Mouse (Mus musculus): ENCODE data around the gene Elof1. TPM values are rescaled to one million over a fixed set of nuclear protein-coding genes. Genes with fewer than 3 reads are reported as not detected.
A peak's percentile ranks its signal among the peaks of the same experiment; 100 is the strongest.

Elof1 gene
- polyA plus RNA-seq, 1 experiment = 49.8 TPM

DNA sequence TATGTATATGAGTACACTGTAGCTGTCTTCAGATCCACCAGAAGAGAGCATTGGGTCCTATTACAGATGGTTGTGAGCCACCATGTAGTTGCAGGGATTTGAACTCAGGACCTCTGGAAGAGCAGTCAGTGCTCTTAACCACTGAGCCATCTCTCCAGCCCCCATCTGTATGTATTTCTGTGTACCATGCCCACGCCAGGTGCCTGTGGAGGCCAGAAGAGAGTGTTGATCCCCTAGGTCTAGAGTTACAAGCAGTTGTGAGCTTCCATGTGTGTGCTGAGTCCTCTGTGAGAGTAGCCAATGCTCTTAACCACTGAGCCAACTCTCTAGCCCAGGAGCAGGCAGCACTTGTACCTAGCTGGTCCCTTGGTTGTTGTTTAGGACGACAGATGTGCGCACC lies 7.2 kb upstream of the Elof1 start:
- Histone ChIP-seq H3K9me3 (replicated peaks; ENCODE audit: control insufficient read depth, insufficient read depth, low read length, poor library complexity, severe bottlenecking) (no peaks in the 10 kb centered on the region), H3K4me1 (ENCODE audit: control insufficient read depth, insufficient read depth, low read length) (peaks cover 4% of the 10 kb centered on the region), H3K27ac (ENCODE audit: insufficient read depth, low read length) (no peak overlapping the region), H3K36me3 (ENCODE audit: control insufficient read depth, insufficient read depth, low read length, poor library complexity, severe bottlenecking) (no peaks in the 10 kb centered on the region), H3K4me3 (ENCODE audit: low read depth, low read length) (no peak overlapping the region), H3K27me3 (ENCODE audit: control insufficient read depth, insufficient read depth, low read length, poor library complexity, severe bottlenecking) (no peaks in the 10 kb centered on the region), H3K9ac (ENCODE audit: low read depth, poor library complexity, severe bottlenecking) (no peak overlapping the region)
- TF ChIP-seq POLR2A (IDR thresholded peaks at IDR 0.05; ENCODE audit: insufficient read depth, low read length) = no peak
- TF ChIP-seq CTCF (IDR thresholded peaks at IDR 0.05; ENCODE audit: low read depth, low read length) = no peak
- no peak for TF ChIP-seq EP300 (IDR thresholded peaks at IDR 0.05; ENCODE audit: insufficient read depth, low read depth, low read length)

GRCm38 (mm10) chr9:22123069-22123609 lies 6.2 kb upstream of the Elof1 start:
- no peak overlapping the region for H3K9ac ChIP-seq (ENCODE audit: low read depth, poor library complexity, severe bottlenecking)
- H3K4me3 ChIP-seq (ENCODE audit: low read depth, low read length) = no peak overlapping the region
- H3K36me3 ChIP-seq (ENCODE audit: control insufficient read depth, insufficient read depth, low read length, poor library complexity, severe bottlenecking) = no peaks in the 10 kb centered on the region
- no peak overlapping the region for H3K27ac ChIP-seq (ENCODE audit: insufficient read depth, low read length)
- no peaks in the 10 kb centered on the region for H3K9me3 ChIP-seq (replicated peaks; ENCODE audit: control insufficient read depth, insufficient read depth, low read length, poor library complexity, severe bottlenecking)
- H3K4me1 ChIP-seq (ENCODE audit: control insufficient read depth, insufficient read depth, low read length) = peaks cover 4% of the 10 kb centered on the region
- no peak for TF ChIP-seq CTCF (IDR thresholded peaks at IDR 0.05; ENCODE audit: low read depth, low read length)
- TF ChIP-seq EP300 (IDR thresholded peaks at IDR 0.05; ENCODE audit: insufficient read depth, low read depth, low read length) = no peak
- no peaks in the 10 kb centered on the region for H3K27me3 ChIP-seq (ENCODE audit: control insufficient read depth, insufficient read depth, low read length, poor library complexity, severe bottlenecking)

DNA sequence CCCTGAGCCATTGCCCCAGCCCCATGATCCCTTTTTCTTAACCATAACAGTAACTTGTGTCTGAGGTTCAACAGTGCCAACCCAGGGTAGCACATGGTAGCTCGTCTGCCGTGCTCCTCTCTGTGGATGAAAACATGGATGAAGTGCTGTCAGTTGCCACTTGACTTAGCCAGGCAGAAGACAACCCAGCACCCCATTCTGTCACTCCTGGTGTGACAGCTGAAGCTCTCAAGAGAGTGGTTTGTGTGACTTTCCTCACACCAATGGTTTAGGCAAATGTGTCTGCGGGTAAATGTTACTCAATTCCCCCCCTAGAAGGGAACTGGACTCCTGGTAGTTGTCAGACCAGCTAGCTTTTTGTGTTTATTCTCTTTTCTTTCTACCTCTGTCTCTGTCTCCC lies 5.0 kb upstream of the Elof1 start:
- H3K9me3 ChIP-seq (replicated peaks; ENCODE audit: control insufficient read depth, insufficient read depth, low read length, poor library complexity, severe bottlenecking) = no peaks in the 10 kb centered on the region
- H3K27ac ChIP-seq (ENCODE audit: insufficient read depth, low read length) = no peak overlapping the region
- TF ChIP-seq EP300 (IDR thresholded peaks at IDR 0.05; ENCODE audit: insufficient read depth, low read depth, low read length) (no peak), POLR2A (IDR thresholded peaks at IDR 0.05; ENCODE audit: insufficient read depth, low read length) (no peak)
- H3K9ac ChIP-seq (ENCODE audit: low read depth, poor library complexity, severe bottlenecking) = no peak overlapping the region
- H3K4me3 ChIP-seq (ENCODE audit: low read depth, low read length) = no peak overlapping the region
- H3K4me1 ChIP-seq (ENCODE audit: control insufficient read depth, insufficient read depth, low read length) = no peaks in the 10 kb centered on the region
- no peaks in the 10 kb centered on the region for H3K27me3 ChIP-seq (ENCODE audit: control insufficient read depth, insufficient read depth, low read length, poor library complexity, severe bottlenecking)
- H3K36me3 ChIP-seq (ENCODE audit: control insufficient read depth, insufficient read depth, low read length, poor library complexity, severe bottlenecking) = no peaks in the 10 kb centered on the region

DNA sequence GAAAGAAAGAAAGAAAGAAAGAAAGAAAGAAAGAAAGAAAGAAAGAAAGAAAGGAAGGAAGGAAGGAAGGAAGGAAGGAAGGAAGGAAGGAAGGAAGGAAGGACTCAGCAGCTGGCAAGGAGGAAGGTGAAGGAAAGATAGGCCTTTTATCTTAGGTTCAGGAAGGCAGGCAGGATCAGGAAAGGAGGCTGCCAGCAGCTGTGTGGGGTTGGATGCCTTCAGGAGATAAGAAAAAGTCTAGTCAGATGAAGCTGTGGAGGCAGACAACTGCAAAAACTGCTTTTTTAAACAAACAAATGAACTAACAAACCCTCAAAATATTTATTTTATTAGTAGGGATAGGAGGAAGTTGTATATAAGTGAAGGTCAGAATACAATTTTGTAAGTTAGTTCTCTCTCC lies 4.6 kb upstream of the Elof1 start:
- no peaks in the 10 kb centered on the region for H3K4me1 ChIP-seq (ENCODE audit: control insufficient read depth, insufficient read depth, low read length)
- no peak overlapping the region for H3K4me3 ChIP-seq (ENCODE audit: low read depth, low read length)
- H3K27ac ChIP-seq (ENCODE audit: insufficient read depth, low read length) = no peak overlapping the region
- no peaks in the 10 kb centered on the region for H3K9me3 ChIP-seq (replicated peaks; ENCODE audit: control insufficient read depth, insufficient read depth, low read length, poor library complexity, severe bottlenecking)
- H3K36me3 ChIP-seq (ENCODE audit: control insufficient read depth, insufficient read depth, low read length, poor library complexity, severe bottlenecking) = no peaks in the 10 kb centered on the region
- TF ChIP-seq POLR2A (IDR thresholded peaks at IDR 0.05; ENCODE audit: insufficient read depth, low read length) (no peak), CTCF (IDR thresholded peaks at IDR 0.05; ENCODE audit: low read depth, low read length) (no peak), EP300 (IDR thresholded peaks at IDR 0.05; ENCODE audit: insufficient read depth, low read depth, low read length) (no peak)
- H3K27me3 ChIP-seq (ENCODE audit: control insufficient read depth, insufficient read depth, low read length, poor library complexity, severe bottlenecking) = no peaks in the 10 kb centered on the region
- H3K9ac ChIP-seq (ENCODE audit: low read depth, poor library complexity, severe bottlenecking) = no peak overlapping the region

GRCm38 (mm10) chr9:22119543-22119942 lies 2.6 kb upstream of the Elof1 start:
- Histone ChIP-seq H3K4me3 (ENCODE audit: low read depth, low read length) (no peak overlapping the region), H3K36me3 (ENCODE audit: control insufficient read depth, insufficient read depth, low read length, poor library complexity, severe bottlenecking) (no peaks in the 10 kb centered on the region), H3K27me3 (ENCODE audit: control insufficient read depth, insufficient read depth, low read length, poor library complexity, severe bottlenecking) (no peaks in the 10 kb centered on the region), H3K9me3 (replicated peaks; ENCODE audit: control insufficient read depth, insufficient read depth, low read length, poor library complexity, severe bottlenecking) (no peaks in the 10 kb centered on the region), H3K27ac (ENCODE audit: insufficient read depth, low read length) (no peak overlapping the region), H3K9ac (ENCODE audit: low read depth, poor library complexity, severe bottlenecking) (no peak overlapping the region), H3K4me1 (ENCODE audit: control insufficient read depth, insufficient read depth, low read length) (no peaks in the 10 kb centered on the region)
- TF ChIP-seq POLR2A (IDR thresholded peaks at IDR 0.05; ENCODE audit: insufficient read depth, low read length) = no peak
- no peak for TF ChIP-seq EP300 (IDR thresholded peaks at IDR 0.05; ENCODE audit: insufficient read depth, low read depth, low read length)
- TF ChIP-seq CTCF (IDR thresholded peaks at IDR 0.05; ENCODE audit: low read depth, low read length) = no peak

- H3K36me3 ChIP-seq (ENCODE audit: control insufficient read depth, insufficient read depth, low read length, poor library complexity, severe bottlenecking) = peaks cover 6% of the 10 kb centered on the region
- H3K27ac ChIP-seq (ENCODE audit: insufficient read depth, low read length) = no peak overlapping the region
- no peaks in the 10 kb centered on the region for H3K27me3 ChIP-seq (ENCODE audit: control insufficient read depth, insufficient read depth, low read length, poor library complexity, severe bottlenecking)
- peak overlapping the region; percentile 76 for H3K9ac ChIP-seq (ENCODE audit: low read depth, poor library complexity, severe bottlenecking)
- TF ChIP-seq EP300 (IDR thresholded peaks at IDR 0.05; ENCODE audit: insufficient read depth, low read depth, low read length) = no peak
- no peak for TF ChIP-seq POLR2A (IDR thresholded peaks at IDR 0.05; ENCODE audit: insufficient read depth, low read length)
- no peak for TF ChIP-seq CTCF (IDR thresholded peaks at IDR 0.05; ENCODE audit: low read depth, low read length)
- H3K4me1 ChIP-seq (ENCODE audit: control insufficient read depth, insufficient read depth, low read length) = no peaks in the 10 kb centered on the region
- H3K4me3 ChIP-seq (ENCODE audit: low read depth, low read length) = peak overlapping the region; percentile 89
- H3K9me3 ChIP-seq (replicated peaks; ENCODE audit: control insufficient read depth, insufficient read depth, low read length, poor library complexity, severe bottlenecking) = no peaks in the 10 kb centered on the region
These were observed 933 bp upstream of the Elof1 start for GRCm38 (mm10) chr9:22117754-22118456.

Data from ES-Bruce4 (cell line).